1 mouse cellular context compared by ENCODE assay signal in genomic region chr11:97899822-97900221, GRCm38 (mm10).
A peak's percentile ranks its signal among the peaks of the same experiment; 100 is the strongest.
TF ChIP-seq lines count a peak whose summit lies in the region.

No protein-coding gene starts in this region.

TF ChIP-seq in CH12.LX, 34 proteins besides CTCF, POLR2A, EP300 and RAD21 (continued from another document):
- TF ChIP-seq SIN3A (IDR thresholded peaks at IDR 0.05; ENCODE audit: low read length) (peak; percentile 62; the same call in 1 of the 2 replicates), MEF2A (IDR thresholded peaks at IDR 0.05; ENCODE audit: borderline replicate concordance, low read depth, low read length) (peak; percentile 28; the same call in 1 of the 2 replicates), NRF1 (IDR thresholded peaks at IDR 0.05; ENCODE audit: low read depth, low read length) (peak; percentile 62), MYC (IDR thresholded peaks at IDR 0.05; ENCODE audit: low read depth, low read length) (peak; percentile 79; the same call in 1 of the 2 replicates), E2F4 (IDR thresholded peaks at IDR 0.05; ENCODE audit: insufficient replicate concordance, low read depth, low read length) (peak; percentile 66; the same call in 1 of the 2 replicates), TCF12 (IDR thresholded peaks at IDR 0.05; ENCODE audit: low read depth, low read length) (peak; percentile 25; the same call in 1 of the 2 replicates), POLR2AphosphoS2 (IDR thresholded peaks at IDR 0.05; ENCODE audit: low read depth, low read length) (no peak)
TF ChIP-seq in CH12.LX: peak in this region for 16.
